Mouse (Mus musculus) midbrain, embryonic 12.5 days (tissue): Measurements from ENCODE around the gene Zbtb5. TPM values are rescaled to one million over a fixed set of nuclear protein-coding genes. Genes with fewer than 3 reads are reported as not detected.
"Not testable (repeated sequence)": the region's sequence is repeated elsewhere in the genome, so short reads cannot be mapped to it uniquely, and the experiment has no call there.

ENCODE experiments used
- ATAC-seq: fragments of 200-750 bp; cut with Nextera tagmentation; 2 replicates; pipeline ENCODE4 v1.8.0; 2017; ENCODE audit warnings: low read depth, moderate TSS enrichment, moderate library complexity; ENCODE audit not compliant: low FRiP score
- H3K27ac ChIP-seq: fragments of 300-500 bp; sonication (generic); replicated peaks from 2 replicates; pipeline ENCODE4 v1.5.1; 2016; ENCODE audit warnings: mild to moderate bottlenecking
- H3K27me3 ChIP-seq: fragments of 300-500 bp; sonication (generic); 2 replicates; pipeline ENCODE4 v1.6.1; 2016; ENCODE audit warnings: mild to moderate bottlenecking
- H3K36me3 ChIP-seq: fragments of 300-500 bp; sonication (generic); 2 replicates; pipeline ENCODE4 v1.6.1; 2016
- H3K4me1 ChIP-seq: fragments of 300-500 bp; sonication (generic); 2 replicates; pipeline ENCODE4 v1.6.1; 2016
- H3K4me2 ChIP-seq: fragments of 300-500 bp; sonication (generic); replicated peaks from 2 replicates; pipeline ENCODE4 v1.6.1; 2016; ENCODE audit warnings: mild to moderate bottlenecking, moderate library complexity
- H3K4me3 ChIP-seq: fragments of 300-500 bp; sonication (generic); 2 replicates; pipeline ENCODE4 v1.5.1; 2016; ENCODE audit warnings: mild to moderate bottlenecking
- H3K9ac ChIP-seq: fragments of 300-500 bp; sonication (generic); replicated peaks from 2 replicates; pipeline ENCODE4 v1.6.1; 2016; ENCODE audit warnings: mild to moderate bottlenecking, moderate library complexity
- H3K9me3 ChIP-seq: fragments of 300-500 bp; sonication (generic); 2 replicates; pipeline ENCODE4 v1.6.1; 2016; ENCODE audit warnings: mild to moderate bottlenecking
- WGBS: fragments of 180-500 bp; shearing (Covaris S2); methylation state at CpG from one replicate; pipeline ENCODE4 v1.1.7; 2016; 5-methylcytosine and 5-hydroxymethylcytosine counted together
- polyA plus RNA-seq: library from polyadenylated mRNA; unstranded; fragments of >200 nt; fragmentation: Nextera tagmentation; extraction: Ambion mirVana; gene quantifications from 2 replicates; pipeline ENCODE4 v1.2.1, GENCODE M21; 2016

Zbtb5 gene
- polyA plus RNA-seq, result 49.7 TPM in 2 replicates

DNA sequence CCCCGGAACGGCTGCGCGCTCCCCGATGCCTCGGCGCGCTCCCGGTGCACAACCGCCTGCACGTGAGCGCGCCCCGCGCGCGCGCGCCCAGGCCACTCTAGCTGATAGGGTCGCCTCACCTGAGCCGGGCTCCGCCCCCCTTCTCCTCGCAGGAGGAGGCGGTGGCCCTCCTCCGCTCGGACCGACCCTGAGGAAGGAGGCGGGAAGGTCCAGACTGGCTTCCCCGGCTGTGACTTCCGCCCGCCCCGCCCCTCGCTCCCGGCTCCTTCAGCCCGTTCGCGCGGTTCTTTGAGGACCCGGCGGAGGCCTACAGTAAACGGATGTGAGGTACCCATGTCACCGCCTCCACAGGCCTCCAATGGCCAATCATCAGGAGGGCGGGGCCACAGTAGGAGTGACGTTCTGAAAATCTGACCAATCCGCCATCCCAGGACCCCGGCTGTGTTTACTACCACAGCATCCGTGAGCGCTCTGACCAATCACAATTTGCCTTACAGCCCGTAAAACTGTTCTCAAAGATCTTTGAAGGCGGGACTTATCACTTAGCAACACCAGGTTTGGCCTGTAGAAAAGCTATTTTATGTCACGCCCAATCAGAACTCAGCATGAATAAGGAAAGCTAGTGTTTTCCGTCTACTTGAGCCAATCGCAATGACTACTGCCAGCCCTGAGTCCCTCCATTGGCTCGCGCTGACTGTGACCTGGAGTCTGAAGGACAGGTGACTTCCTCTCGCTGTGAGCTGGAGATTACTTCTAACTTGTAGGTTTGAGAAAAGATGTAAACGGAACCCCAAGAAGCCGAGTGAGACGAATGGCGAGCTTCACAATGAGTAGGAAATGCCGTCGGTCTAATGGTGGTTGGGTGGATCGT is at the start of gene Zbtb5:
Zbtb5 (minus strand) TSS at position 308 of the 871 bp plus-strand sequence.
- ATAC-seq, result peak; percentile 98
- H3K9me3 ChIP-seq, result no peaks in the 10 kb centered on the region
- WGBS, result under 1% methylated on average over 59 of the region's 63 CpGs
- peak within 1 kb of the TSS; percentile 81 for H3K4me3 ChIP-seq
- H3K4me1 ChIP-seq, result peaks cover 23% of the 10 kb centered on the region
- H3K36me3 ChIP-seq, result no peaks in the 10 kb centered on the region
- H3K9ac ChIP-seq, result peak within 1 kb of the TSS; percentile 87
- H3K27ac ChIP-seq, result peak within 1 kb of the TSS; percentile 96
- H3K27me3 ChIP-seq, result no peaks in the 10 kb centered on the region
- peak within 1 kb of the TSS; percentile 76 for H3K4me2 ChIP-seq

DNA sequence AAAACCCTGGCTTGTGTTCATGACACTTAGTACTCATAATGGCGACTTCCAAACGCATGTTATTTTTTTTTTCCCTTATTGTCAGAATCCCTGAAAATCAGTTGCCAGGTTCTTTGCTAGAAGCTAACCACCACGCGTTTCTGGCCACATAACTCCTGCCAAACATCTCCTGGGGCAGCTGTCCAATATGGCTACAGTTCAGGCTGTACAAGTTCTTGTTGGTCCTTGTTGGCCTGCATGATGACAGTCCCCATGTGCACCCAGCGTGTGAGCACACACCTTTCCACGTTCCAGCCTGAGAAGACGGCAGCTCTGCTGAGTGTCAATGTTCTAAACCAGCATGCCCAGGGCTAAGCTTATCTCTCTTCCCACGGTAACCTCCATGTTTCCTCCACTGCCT is 43.2 kb upstream of the Zbtb5 start:
- no peaks in the 10 kb centered on the region for H3K4me1 ChIP-seq
- H3K27me3 ChIP-seq, result no peaks in the 10 kb centered on the region
- WGBS, result 94% methylated on average over 8 of the region's 8 CpGs
- no peak overlapping the region for H3K4me2 ChIP-seq
- H3K9ac ChIP-seq, result no peak overlapping the region
- H3K27ac ChIP-seq, result no peak overlapping the region
- no peaks in the 10 kb centered on the region for H3K9me3 ChIP-seq
- H3K4me3 ChIP-seq, result no peak overlapping the region
- ATAC-seq, result no peak
- peaks cover 25% of the 10 kb centered on the region for H3K36me3 ChIP-seq

DNA sequence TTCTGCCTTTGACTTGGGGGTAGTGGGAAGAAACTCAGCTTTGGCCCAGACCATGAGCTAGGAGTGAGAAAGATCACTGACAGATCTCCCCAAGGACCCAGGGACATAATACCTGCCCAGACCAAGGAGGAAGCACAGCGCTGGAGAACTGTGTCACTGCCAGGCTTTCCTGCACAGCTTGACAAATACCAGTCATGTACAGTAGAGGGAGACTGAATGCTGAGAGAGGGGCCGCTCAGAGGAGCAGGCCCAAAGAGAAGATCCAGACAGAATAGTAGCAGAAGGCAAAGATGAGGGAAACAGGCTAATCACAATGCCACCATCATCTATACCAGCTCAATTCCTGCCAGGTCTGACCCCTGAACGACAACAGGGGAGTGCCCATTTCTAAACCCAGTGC is 42.6 kb upstream of the Zbtb5 start:
- Histone ChIP-seq H3K27ac (no peak overlapping the region), H3K9me3 (no peaks in the 10 kb centered on the region), H3K27me3 (no peaks in the 10 kb centered on the region), H3K4me3 (no peak overlapping the region), H3K9ac (no peak overlapping the region), H3K4me1 (no peaks in the 10 kb centered on the region), H3K4me2 (no peak overlapping the region), H3K36me3 (peaks cover 25% of the 10 kb centered on the region)
- ATAC-seq, result no peak
- WGBS, result 61% methylated on average over 3 of the region's 3 CpGs

DNA sequence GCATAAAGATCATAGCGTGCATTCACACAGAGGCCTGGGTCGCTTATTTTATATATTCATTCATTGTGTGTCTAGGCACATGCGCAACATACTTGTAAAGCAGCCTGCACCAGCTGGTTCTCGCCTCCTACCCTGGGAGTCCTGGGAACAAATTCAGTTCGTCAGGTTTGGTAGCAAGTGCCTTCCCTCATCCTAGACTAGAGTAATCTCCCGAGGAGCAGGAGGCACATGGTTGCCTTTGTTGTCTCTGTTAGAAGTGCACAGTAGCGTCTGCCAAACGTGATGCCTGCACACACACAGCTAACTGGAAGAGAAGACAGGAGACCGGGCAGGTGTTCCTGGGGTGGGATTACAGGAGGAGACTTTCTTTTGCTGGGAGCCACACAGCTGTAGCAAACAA is 35.7 kb upstream of the Zbtb5 start:
- peaks cover 32% of the 10 kb centered on the region for H3K36me3 ChIP-seq
- H3K4me1 ChIP-seq, result 0 out of 2 replicates have a peak, but pooled peaks cover 2% of the 10 kb centered on the region
- no peak overlapping the region for H3K4me3 ChIP-seq
- no peaks in the 10 kb centered on the region for H3K9me3 ChIP-seq
- 72% methylated on average over 9 of the region's 9 CpGs for WGBS
- 0 out of 2 replicates have a peak overlapping the region, but pooled peaks have one; percentile 15 for H3K27ac ChIP-seq
- no peaks in the 10 kb centered on the region for H3K27me3 ChIP-seq
- no peak overlapping the region for H3K9ac ChIP-seq
- ATAC-seq, result no peak
- H3K4me2 ChIP-seq, result no peak overlapping the region

DNA sequence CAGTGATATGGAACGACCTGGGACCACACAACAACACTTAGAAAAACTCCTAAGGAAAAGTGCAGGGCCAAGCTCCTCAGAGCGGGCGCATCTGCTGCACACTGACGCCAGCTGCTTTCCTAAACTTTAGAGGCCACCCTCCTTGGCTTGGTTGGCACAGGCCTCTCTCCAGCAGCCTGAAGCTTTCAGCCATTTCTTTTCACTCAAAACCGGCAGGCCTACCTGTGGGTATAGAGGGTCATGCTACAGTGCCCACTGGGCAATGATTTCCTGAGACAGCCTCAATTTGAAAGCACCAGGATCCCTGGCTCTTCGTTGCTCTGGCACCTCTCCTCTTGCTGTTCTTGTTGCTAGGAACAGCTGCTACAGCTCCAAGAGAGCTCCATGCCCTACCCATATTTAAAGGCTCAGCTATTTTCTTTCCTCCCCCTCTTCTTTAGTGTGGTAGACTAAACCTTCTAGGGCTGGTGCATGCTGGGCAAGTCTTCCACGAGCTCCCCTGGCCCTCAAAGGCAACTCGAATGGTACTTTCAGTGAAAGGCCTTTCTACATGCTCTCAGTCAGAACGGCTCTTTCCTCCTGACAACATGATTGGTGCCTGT is 35.2 kb upstream of the Zbtb5 start:
- H3K27ac ChIP-seq, result no peak overlapping the region
- H3K36me3 ChIP-seq, result peaks cover 32% of the 10 kb centered on the region
- H3K4me2 ChIP-seq, result no peak overlapping the region
- H3K27me3 ChIP-seq, result no peaks in the 10 kb centered on the region
- ATAC-seq, result no peak
- WGBS, result 84% methylated on average over 9 of the region's 9 CpGs
- no peaks in the 10 kb centered on the region for H3K9me3 ChIP-seq
- 0 out of 2 replicates have a peak, but pooled peaks cover 2% of the 10 kb centered on the region for H3K4me1 ChIP-seq
- no peak overlapping the region for H3K9ac ChIP-seq
- H3K4me3 ChIP-seq, result no peak overlapping the region

DNA sequence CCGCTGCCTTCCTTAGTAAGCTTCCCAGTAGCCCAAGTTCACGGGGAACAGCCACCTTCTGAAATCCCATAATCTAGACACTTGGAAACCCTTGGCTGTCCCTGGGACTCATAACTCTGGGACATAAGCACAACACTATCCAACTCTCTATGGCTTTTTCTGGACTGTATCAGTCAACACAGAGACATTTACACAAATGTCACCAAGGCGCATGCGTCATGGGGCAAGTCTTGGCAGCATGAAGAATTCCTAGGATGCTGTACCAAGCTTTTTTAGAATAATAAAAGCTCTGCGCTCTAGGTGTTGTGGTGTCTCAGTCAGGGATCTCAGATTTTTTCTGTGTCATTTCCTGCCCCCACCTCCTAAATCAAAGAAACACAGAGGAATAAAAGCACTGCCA is 34.5 kb upstream of the Zbtb5 start:
- Histone ChIP-seq H3K9me3 (no peaks in the 10 kb centered on the region), H3K4me3 (no peak overlapping the region), H3K27me3 (no peaks in the 10 kb centered on the region), H3K4me1 (0 out of 2 replicates have a peak, but pooled peaks cover 2% of the 10 kb centered on the region), H3K36me3 (peaks cover 32% of the 10 kb centered on the region), H3K27ac (no peak overlapping the region), H3K9ac (no peak overlapping the region), H3K4me2 (no peak overlapping the region)
- no peak for ATAC-seq
- 95% methylated on average over 5 of the region's 5 CpGs for WGBS

DNA sequence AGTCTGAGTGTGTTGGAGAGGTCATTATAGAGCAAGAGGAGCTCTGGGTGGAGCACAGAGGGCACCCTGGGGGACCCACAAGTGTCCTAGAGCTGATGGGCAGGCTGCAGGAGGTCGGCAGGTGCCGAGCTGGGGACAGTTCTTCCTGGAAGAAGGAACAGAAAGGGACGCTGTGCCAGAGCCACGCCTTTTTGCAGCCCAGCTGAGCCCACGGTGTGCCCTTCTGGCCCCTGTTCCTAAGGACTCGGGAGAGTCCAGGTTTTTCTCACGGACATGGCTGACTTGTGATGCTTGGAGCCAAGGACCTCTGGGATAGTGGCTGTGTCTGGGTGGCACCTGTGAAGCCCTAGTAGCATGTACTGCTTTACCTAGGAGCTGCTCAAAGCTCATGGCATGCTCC is 28.6 kb upstream of the Zbtb5 start:
- no peak for ATAC-seq
- H3K9me3 ChIP-seq, result no peaks in the 10 kb centered on the region
- H3K9ac ChIP-seq, result no peak overlapping the region
- WGBS, result 86% methylated on average over 7 of the region's 7 CpGs
- no peak overlapping the region for H3K4me3 ChIP-seq
- no peak overlapping the region for H3K27ac ChIP-seq
- no peak overlapping the region for H3K4me2 ChIP-seq
- no peaks in the 10 kb centered on the region for H3K27me3 ChIP-seq
- H3K4me1 ChIP-seq, result no peaks in the 10 kb centered on the region
- H3K36me3 ChIP-seq, result peaks cover 50% of the 10 kb centered on the region

DNA sequence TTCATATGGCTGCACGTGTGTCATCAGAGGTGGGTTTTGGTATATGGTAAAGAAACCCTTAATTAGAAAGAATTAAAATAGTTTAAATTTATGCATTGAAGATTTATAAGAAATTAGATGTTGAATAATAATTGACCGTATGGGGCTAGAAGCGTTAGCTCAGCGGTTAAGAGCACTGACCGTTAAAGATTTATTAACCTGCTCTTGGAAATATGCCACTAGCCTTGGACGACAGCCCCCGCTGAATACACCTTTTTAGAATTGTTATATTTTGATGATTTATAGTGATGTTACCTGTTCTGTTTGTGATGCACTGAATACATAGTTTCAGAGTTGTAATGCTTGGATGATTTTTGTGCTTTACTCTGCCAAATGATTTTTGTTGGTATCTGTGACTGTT is 27.3 kb upstream of the Zbtb5 start:
- H3K4me2 ChIP-seq, H3K27me3 ChIP-seq, H3K27ac ChIP-seq, H3K4me1 ChIP-seq, ATAC-seq, H3K9me3 ChIP-seq, H3K4me3 ChIP-seq, H3K9ac ChIP-seq: not testable (repeated sequence)
- 91% methylated on average over 7 of the region's 7 CpGs for WGBS
- peaks cover 58% of the 10 kb centered on the region for H3K36me3 ChIP-seq

DNA sequence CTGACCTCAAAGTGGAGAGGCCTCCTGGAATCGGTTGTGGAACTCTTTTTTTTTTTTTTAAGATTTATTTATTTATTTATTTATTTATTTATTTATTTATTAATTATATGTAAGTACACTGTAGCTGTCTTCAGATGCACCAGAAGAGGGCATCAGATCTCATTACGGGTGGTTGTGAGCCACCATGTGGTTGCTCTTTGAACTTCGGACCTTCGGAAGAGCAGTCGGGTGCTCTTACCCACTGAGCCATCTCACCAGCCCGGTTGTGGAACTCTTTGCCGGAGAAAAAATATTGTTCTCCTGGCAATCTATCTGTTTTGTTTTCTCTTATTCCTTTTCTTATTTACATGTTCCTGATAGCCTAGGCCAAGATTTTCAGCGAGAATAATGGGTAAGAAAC is 26.7 kb upstream of the Zbtb5 start:
- H3K27ac ChIP-seq, H3K4me2 ChIP-seq, H3K4me1 ChIP-seq, H3K9me3 ChIP-seq, H3K4me3 ChIP-seq, ATAC-seq, H3K9ac ChIP-seq, H3K27me3 ChIP-seq: not testable (repeated sequence)
- peaks cover 57% of the 10 kb centered on the region for H3K36me3 ChIP-seq
- WGBS, result 64% methylated on average over 8 of the region's 8 CpGs

DNA sequence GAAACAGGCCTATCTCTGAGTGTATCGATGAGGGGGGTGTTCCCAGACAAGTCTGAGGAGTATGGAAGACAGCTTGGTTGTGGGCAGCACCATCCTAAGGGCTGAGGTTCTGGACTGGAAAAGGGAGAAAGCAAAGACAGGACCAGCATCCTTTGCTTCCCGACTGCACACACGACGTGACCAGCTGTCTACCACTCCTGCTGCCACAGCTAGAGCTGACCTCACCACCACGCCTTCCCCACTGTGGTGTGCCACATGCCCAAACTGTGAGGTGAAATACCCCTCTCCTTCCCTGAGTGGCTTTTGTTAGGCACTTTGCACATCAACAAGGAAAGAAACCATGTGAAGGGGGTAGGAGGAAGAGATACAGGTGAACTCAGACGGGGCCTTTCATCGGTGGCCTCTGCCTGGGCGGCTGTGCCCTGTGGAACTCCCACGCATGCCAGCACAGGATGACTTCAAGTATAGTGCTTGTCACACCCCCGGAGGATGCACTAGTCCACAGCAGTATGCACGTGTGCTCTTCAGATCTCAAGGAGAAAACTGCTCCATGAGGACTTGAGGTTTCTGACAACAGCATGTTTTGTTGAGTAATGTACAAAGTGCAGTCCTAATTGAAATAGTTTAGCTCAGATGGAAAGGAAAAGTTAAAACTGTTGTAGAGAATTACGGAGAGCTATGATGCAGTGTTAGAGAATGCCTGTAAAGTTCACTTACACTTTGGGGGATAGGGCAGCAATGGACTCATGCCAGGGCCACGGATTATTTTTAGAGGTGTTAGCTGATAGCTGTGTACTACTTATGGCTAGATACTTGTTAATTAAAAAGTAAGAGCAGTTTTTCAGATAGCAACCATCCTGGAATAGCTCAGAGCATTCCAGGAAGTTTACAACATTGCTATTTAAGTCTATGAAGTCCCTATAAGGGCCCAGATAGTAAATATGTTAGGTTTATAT is 25.5 kb upstream of the Zbtb5 start:
- no peak overlapping the region for H3K9ac ChIP-seq
- no peak overlapping the region for H3K27ac ChIP-seq
- WGBS, result 95% methylated on average over 13 of the region's 13 CpGs
- no peak overlapping the region for H3K4me2 ChIP-seq
- H3K36me3 ChIP-seq, result peaks cover 59% of the 10 kb centered on the region
- H3K4me1 ChIP-seq, result no peaks in the 10 kb centered on the region
- no peak for ATAC-seq
- H3K9me3 ChIP-seq, result no peaks in the 10 kb centered on the region
- H3K27me3 ChIP-seq, result no peaks in the 10 kb centered on the region
- H3K4me3 ChIP-seq, result no peak overlapping the region

DNA sequence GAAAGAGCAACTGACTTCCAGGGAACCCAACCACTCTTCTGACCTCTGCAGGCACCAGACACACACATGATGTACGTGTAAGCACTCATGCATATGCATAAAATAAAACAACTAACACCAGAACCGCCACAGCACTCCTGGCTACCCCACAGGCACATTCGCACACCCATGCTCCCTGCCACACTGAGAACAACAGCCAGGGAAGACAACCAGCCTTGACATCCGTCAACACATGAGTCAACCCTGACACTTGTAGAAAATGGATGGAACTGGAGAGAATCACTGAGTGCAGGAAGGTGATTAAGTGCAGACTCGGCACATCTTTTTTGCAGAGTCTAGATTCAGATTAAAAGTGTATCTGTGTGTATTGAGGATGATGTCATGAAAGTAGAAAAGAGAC is 24.4 kb upstream of the Zbtb5 start:
- WGBS, result 87% methylated on average over 5 of the region's 5 CpGs
- peaks cover 70% of the 10 kb centered on the region for H3K36me3 ChIP-seq
- H3K4me2 ChIP-seq, result no peak overlapping the region
- no peaks in the 10 kb centered on the region for H3K27me3 ChIP-seq
- H3K9ac ChIP-seq, result no peak overlapping the region
- H3K4me1 ChIP-seq, result no peaks in the 10 kb centered on the region
- no peak overlapping the region for H3K27ac ChIP-seq
- H3K4me3 ChIP-seq, result no peak overlapping the region
- ATAC-seq, result no peak
- no peaks in the 10 kb centered on the region for H3K9me3 ChIP-seq
